Mouse (Mus musculus) testis, postnatal 14 days (tissue): ENCODE results near the gene Atp1b4.
"Not testable (repeated sequence)": the region's sequence is repeated elsewhere in the genome, so short reads cannot be mapped to it uniquely, and the experiment has no call there.

ENCODE experiments used
- DNase-seq: peaks from one replicate; pipeline ENCODE4 v3.0.0; 2021; ENCODE audit warnings: low spot score

Gene Atp1b4

DNA sequence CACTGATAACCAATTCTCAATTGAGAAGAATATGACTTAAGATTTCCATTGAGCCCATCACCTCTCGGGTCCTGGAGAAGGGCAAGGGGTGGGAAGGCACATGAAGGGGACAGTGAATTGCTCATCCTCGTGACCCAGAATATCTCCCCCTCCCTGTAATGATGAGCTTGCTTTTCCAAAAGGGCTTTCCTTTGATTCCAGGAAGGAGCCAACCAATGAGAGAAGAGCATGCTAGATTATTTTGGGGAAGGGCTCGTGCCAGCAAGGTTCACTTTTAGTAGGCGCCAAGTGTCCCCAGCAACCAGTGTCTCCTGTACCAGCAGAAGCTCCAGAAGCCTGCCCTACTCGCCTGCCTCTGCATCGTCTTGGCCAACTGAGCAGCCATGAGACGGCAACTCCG, at the start of gene Atp1b4:
TSS of gene Atp1b4 (plus strand) at position 301 of the 400 bp plus-strand sequence.
- DNase-seq, result no peak

- no peak for DNase-seq
Observed at GRCm38 (mm10) chrX:38308597-38308996, 7.4 kb upstream of the Atp1b4 start.

GRCm38 (mm10) chrX:38311054-38311453, 4.9 kb upstream of the Atp1b4 start:
- DNase-seq, result no peak

- no peak for DNase-seq
Observed at GRCm38 (mm10) chrX:38312910-38313625, 2.9 kb upstream of the Atp1b4 start.

DNA sequence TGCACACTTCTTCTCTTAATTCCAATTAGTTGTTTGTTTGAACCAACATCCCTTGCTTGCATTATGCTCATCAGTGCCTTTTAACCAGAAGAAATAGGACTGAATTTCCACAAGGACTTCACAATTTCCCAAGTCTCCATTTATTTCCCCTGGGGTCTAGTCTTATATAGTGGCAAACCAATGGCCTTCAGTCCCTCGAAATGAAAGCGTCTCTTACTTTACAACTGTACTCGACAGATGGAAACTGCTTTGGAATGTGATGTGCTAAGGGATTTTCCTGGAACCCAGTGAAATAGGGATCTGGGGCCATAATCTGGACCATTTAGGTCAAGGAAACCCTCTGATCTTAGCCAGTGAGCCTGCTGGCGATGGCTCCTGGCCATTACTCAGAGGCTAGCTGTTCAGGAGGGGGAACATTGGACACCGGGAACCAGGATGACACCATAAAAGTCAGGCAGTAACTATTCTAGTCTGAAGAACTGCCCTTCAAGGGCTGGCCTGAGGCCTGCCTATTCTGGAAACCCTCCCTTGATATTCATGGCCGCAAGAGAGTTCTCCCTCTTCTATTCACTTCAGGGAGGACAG, 2.3 kb upstream of the Atp1b4 start:
- no peak for DNase-seq

GRCm38 (mm10) chrX:38330695-38331406, 14.9 kb downstream of the Atp1b4 start:
- no peak for DNase-seq

DNA sequence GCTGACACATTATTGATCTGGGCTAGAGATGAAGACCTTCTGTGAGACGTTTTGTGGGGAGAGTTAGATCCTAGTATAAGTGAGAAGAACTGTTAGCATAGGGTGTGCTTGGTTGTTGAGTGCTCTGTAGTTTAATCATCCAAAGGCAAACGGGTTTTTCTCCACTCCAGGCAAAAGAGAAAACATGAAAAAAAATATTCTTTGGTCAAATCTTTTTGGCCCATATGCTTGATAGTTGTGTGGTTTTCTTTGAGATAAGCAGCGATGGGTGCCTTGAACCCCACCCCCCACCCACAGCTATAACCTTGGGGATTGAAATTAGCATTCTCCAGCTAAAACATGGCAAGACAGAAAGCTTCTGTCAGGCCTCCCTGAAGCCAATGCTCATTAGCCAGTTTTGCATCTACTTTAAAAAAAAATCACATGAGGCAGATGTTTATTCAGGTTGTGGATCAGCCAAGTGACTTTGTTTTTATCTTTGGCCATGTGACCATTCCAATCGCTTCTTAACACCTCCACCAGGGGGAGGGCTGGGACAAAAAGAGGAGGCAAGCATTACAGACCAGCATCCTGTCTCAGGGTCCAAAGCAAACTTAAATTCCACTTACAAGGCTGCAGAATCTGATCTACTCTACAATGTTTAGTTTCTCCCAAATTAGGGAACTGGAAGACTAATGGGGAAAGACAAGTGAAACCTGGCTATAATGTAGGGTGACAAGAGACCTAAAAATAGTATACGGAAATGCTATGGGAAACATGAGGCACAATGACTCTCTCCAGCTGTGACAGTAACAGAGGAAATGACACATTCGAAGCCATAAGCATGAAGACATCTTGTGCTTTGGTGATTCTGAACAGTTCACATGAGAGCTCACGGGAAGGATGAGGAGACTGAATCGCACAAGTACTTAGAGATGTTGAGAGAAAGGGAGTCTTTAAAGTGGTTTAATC, 18.6 kb downstream of the Atp1b4 start:
- DNase-seq, result no peak

DNA sequence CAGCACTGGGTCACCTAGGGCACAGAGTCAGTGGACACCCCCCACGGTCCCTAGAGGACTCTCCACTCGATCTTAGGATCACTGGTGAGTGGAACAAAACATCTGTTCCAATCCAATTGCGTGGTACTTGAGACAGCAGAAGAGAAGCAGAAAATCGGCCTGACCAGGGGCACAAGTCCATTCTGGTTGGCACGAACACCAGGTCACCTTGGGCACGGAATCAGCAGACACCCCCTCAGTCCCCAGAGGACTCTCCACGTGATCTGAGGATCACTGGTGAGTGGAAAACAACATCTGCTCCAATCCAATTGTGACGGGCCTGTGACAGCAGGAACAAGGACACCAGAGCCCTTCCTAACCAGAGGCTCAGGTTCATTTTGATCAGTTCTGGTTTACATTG, 46.0 kb downstream of the Atp1b4 start:
- DNase-seq, result no peak

GRCm38 (mm10) chrX:38364621-38365020, 48.6 kb downstream of the Atp1b4 start:
- not testable (repeated sequence) for DNase-seq

DNA sequence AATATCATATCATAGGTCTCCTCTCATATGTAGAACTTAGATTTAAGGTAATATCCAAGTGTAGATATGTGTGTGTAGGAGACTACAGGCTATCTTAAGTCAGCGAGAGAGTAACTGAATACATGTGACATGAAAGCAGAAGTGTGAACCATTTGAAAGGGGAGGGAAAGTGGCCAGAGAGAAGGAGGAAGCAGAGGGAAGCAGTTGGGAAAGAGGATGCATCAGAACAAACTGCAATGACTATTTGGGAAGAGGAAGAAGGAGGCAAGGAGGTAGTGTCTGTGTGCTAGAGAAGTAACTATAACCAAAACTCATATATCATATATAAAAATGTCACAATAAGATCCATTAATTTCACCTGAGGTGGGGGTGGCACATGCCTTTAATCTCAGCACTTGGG, 57.2 kb downstream of the Atp1b4 start:
- not testable (repeated sequence) for DNase-seq
